Mouse (Mus musculus) lung, postnatal 0 days (tissue): ENCODE results near the gene Pafah1b3.
"Not testable (repeated sequence)": the region's sequence is repeated elsewhere in the genome, so short reads cannot be mapped to it uniquely, and the experiment has no call there.

ENCODE experiments used
- CTCF ChIP-seq: IDR thresholded peaks from 2 replicates; pipeline ENCODE4 v1.5.1; 2016; ENCODE audit warnings: antibody characterized with exemption, mild to moderate bottlenecking
- EP300 ChIP-seq: IDR thresholded peaks from 2 replicates; pipeline ENCODE4 v1.6.1; 2016; ENCODE audit warnings: antibody characterized with exemption, mild to moderate bottlenecking, control low read depth

- TF ChIP-seq CTCF, EP300: not testable (repeated sequence)
Observed at GRCm38 (mm10) chr7:25325431-25325830, 27.6 kb upstream of the Pafah1b3 start.
